Mouse (Mus musculus) E14TG2a.4 (cell line): Measurements from ENCODE around the gene Dctn2.

Experiments used
- CTCF ChIP-seq: conservative IDR thresholded peaks from 2 replicates; pipeline ENCODE4 v1.5.1; 2014; ENCODE audit warnings: low read length
- NANOG ChIP-seq: IDR thresholded peaks from 2 replicates; pipeline ENCODE4 v1.6.1; 2014; ENCODE audit warnings: borderline replicate concordance, low read length, mixed read lengths
- POU5F1 ChIP-seq: IDR thresholded peaks from 2 replicates; pipeline ENCODE4 v1.6.1; 2014; ENCODE audit warnings: low read length, borderline replicate concordance

DNA sequence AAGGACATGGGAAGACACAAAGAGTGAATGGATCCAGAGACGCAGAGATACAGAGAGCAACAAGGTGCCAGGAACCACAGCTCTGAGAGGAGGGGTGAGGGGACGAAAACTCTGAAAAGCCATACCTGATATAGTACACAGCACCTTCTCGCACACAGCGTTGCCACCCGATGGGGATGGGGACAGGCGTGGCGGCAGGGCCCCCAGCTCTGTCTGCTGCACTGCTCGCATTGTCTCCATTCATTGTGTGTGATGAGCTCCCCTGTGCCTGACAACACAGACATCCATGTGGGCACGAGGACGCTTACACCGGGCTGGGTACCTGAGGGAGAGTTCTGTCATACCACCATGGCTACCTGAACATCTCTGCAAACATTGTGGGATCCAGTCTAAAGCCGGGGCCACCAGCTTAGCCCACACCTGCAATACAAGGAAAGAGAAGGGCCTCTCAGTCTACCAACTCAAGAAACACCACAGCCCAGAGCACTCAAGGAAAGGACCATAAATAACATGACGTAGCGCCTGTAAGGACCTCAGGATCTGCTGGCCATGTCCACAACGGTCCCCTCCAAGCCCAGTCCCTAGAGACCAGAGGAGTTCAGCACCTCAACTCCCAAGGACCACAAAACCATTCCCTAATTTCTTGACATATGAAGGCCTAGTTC is 21.2 kb downstream of the Dctn2 start:
- no peak for TF ChIP-seq CTCF
- TF ChIP-seq POU5F1, result no peak
- no peak for TF ChIP-seq NANOG
